Mouse (Mus musculus) right cerebral cortex, postnatal 10 days (tissue): ENCODE results near the gene Ddah1.

Experiments
- DNase-seq, 2 experiments: peaks; one replicate each; pipeline ENCODE4 v3.0.0; 2021; ENCODE audit warnings: low spot score in 2 of 2

The Ddah1 gene

DNA sequence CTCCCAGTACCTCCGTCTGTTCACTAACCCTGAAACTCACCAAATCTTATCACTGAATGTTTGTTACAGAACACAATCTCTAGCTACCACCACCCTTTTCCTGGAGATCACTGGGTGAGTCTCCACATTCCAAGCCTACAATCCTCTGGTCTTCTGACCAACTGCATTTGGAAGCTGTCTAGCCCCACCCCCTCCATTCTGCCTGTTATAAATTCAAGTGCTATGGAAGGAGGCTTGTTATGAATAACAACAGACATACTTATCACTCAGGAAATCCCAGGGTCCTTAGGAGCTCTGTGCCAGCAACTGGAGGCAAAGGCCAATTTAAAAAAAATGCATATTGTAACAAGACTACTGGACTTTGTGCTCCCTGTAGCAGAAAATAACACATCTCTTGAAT is 58.3 kb downstream of the Ddah1 start:
- DNase-seq, result no peak

DNA sequence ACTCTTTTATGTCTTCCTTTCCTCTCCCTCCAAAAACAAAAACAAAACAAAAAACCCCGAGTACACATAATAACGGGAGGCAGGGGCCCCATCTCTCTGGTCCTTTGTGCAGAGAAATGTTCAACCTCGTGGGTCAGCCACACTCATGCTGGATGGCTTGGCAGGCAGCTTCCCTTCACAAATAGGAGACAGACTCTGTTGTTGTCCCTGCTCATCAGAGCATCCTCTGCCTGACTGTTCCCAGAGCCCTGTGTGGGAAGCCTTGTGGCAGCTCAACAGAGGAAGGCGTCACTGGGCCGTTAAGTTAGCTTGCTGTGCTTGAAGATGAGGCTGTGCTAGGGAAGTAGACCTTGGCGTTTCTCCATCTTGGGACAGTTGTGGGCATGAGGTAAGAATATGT is 58.8 kb downstream of the Ddah1 start:
- no peak for DNase-seq

DNA sequence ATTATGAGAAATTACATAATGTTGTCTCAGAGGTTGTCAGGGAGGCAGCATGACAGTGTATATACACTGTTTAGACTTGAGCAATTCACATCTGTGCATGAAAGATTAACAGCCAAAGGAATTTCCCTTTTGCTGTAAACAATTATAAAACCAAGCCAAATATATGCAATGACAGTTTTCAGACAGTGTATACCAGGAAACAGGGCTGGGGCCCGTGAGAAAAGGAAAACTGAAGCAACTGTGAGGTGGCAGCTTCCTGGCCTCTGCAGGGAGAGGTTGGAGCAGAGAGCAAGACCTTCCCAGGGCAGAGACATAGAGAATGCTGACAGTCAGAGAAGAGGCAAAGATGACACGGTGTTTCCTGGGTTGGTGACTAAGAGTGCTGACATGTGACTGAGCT is 62.0 kb downstream of the Ddah1 start:
- no peak for DNase-seq

DNA sequence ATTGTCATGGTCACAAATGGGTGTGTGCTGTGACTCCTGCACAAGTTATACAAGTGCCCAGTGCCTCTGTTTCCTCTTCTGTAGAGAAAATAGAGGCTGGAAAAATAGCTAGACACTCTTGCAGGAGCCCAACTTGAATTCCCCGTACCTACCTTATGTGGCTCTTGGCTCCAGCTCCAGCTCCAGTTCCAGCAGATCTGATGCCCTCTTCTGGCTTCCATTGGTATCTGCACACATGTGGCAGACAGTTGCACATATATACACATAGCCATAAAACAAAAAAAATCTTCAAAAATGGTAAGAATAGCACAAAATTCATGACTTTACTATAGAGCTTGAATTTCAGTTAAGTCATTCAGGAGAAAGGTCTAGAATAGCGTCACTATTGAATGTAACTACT is 62.5 kb downstream of the Ddah1 start:
- no peak for DNase-seq

DNA sequence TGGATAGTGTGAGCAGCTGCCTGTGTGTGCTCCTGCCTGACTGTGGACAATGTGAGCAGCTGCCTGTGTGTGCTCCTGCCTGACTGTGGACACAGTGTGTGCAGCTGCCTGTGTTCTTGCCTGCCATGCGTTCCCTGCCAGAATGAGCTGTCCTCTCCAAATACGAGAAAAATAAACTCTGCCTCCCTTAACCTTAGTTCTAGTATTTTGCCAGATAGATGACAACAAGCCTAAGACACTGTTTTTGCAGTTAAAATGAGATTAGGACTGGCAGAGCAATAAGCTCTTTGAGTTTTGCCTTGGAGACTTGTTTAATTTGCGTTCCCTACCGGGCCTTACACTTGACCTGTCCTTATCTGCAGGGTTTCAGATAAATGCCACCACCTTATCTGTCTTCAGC is 63.7 kb downstream of the Ddah1 start:
- DNase-seq, result no peak

- no peak for DNase-seq
Measured at GRCm38 (mm10) chr3:145823661-145824060, 65.2 kb downstream of the Ddah1 start.

- DNase-seq, result no peak
Measured at GRCm38 (mm10) chr3:145825416-145826055, 67.1 kb downstream of the Ddah1 start.

- DNase-seq, result no peak
Measured at GRCm38 (mm10) chr3:145827191-145828045, 68.9 kb downstream of the Ddah1 start.

GRCm38 (mm10) chr3:145828906-145829305 is 70.4 kb downstream of the Ddah1 start:
- no peak for DNase-seq

DNA sequence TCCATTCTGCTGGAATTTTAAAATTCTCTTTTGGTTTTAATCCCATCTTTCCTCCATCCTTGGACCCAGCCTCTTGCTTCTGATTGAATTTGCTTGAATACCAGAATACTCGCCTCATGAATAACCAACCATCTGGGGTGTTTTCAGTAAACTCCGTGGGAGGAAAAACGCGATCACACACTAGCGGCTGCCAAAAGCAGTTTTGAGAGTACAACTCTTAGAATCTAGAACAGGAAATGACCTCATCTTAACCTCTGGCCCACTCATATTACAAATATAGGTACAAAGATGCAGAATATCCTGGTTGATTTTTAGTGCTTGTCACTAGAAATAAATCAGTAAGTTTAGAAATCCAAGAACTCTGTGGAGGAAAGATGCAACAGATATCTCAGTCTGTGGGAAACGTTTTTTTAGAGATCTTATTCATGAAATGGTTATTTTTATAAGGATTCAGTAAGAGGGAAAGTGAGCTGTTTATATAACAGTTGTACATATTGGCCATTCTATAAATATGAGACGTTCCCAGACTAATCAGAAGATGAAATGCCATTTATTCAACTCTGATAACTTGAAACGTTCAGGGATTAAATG is 75.6 kb downstream of the Ddah1 start:
- peak; percentile 76 to 88 for DNase-seq

GRCm38 (mm10) chr3:145838281-145838680 is 79.8 kb downstream of the Ddah1 start:
- DNase-seq, result no peak

DNA sequence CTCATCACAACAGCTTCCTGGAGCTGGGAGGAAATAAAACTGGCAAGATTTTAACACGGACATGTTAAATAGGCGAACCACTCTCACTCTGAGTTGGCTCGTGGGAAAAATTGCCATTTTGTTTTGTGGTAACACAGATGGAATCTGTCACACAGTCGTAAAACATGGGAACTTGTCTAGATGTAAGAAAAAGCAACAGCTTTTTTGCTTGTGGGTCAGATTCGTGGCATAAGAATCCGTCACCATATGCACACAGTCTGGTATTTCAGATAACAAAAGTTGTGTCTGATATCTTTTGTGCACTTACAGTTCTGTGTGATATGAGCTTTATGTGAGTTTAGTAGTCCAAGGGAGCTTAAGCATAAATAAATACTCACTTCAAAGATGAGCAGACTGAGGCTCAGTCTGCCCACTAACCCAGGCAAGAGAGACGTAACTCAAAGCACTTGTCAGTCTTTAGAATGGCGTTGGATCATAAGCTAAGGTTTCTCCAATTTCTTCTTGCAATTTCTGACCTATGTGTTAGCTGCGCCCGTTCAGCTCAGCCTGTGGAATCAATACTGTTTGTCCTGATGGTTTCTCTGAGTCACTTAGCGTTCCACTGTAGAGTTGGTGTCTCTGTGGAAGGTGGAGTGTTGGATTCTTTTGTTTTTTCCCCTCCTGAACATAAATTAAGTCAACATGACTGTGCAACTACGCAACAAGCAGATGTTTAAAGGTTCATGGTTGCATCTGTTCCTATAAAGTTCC is 83.7 kb downstream of the Ddah1 start:
- DNase-seq, result no peak

GRCm38 (mm10) chr3:145843836-145844235 is 85.4 kb downstream of the Ddah1 start:
- no peak for DNase-seq

DNA sequence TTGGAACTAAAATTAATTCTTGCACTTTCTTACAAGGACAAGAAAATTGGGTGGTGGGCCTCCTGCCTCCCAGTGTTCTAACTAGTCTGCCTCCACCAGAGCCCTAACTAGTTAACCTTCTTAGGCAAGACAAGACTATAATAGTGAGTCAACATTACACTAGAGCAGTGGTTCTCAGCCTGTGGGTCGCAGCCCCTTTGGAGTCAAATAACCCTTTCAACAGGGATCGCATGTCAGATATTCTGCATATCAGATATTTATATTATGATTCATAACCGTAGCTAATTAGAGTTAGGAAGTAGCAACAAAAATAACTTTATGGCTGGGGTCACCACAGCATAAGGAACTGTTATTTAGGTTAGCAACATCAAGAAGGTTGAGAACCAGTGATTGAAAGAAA is 86.4 kb downstream of the Ddah1 start:
- DNase-seq, result no peak

GRCm38 (mm10) chr3:145846255-145846654 is 87.8 kb downstream of the Ddah1 start:
- no peak for DNase-seq

DNA sequence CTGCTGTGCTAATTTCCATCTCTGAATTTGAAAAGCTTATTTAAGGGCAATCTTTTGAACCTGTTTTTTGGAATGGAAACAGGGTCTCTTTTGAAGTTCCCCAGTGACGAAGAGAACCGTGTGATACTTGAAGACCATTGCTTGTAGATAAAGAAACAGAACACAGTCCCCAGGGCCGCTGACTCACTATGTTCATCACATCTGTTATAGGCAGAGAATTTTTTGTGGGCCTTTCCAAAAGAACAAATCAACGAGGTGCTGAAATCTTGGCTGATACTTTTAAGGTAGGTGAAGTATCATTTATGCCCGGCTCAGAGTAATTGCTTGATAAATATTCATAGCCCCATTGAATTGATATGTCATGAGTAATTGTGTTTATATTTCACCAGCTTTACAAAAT is 93.6 kb downstream of the Ddah1 start:
- DNase-seq, result no peak

GRCm38 (mm10) chr3:145852800-145853199 is 94.3 kb downstream of the Ddah1 start:
- no peak for DNase-seq

DNA sequence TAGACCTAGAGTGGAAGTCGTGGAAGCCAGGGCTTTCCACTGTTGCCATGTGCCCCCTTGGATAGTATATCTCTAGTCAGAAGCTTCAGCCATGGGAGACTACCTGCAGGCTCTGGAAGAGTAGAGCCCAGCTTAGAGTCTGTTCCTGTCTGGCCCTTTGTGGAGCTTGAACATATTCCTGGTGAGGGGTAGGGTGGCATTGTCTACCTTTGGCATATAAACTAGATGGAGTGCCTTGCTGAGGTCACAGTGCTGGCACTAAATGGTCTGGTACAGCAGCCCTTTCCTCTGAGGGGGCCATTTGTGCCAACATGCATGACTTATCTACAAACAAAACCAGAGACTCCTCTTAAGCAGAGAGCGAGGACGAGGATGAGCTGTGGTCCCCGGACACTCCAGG is 95.2 kb downstream of the Ddah1 start:
- DNase-seq, result no peak

DNA sequence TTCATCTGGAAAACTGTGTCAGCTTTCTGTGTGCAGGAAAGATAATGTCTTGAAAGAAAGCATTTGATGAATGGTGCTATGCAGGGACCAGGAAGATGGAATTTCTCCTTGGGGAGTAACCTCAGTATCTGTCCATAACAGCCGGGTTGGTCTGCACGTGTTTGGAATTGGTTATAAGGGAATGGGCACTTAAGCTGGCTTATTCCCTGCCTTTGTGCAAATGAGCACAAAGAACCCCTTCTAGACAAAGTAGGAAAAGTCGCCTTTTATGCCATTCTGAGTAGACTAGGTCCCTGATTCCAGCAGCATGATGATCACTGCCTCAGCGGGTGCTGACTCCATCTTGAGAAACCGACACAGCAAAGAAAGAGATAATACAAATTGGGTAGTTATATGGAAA is 96.0 kb downstream of the Ddah1 start:
- no peak for DNase-seq

DNA sequence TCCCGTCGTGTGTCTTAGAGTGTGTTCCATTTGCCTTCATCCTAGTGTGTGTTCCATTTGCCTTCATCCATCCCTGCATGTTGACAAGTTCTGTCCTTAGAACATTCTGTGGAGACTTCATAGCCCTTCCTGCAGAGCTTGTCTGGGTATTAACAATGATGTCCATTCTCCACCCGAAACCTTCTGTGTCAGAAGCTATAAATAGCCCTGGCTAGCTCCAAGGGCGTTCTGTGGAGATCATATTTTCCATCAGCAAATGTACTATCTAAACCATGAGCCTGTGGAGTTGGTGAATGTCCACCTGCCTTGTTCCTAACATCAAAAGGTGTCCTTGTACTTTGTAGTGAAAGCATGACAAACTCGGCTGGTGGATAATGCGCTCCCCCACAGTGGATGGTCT is 96.8 kb downstream of the Ddah1 start:
- DNase-seq, result no peak

DNA sequence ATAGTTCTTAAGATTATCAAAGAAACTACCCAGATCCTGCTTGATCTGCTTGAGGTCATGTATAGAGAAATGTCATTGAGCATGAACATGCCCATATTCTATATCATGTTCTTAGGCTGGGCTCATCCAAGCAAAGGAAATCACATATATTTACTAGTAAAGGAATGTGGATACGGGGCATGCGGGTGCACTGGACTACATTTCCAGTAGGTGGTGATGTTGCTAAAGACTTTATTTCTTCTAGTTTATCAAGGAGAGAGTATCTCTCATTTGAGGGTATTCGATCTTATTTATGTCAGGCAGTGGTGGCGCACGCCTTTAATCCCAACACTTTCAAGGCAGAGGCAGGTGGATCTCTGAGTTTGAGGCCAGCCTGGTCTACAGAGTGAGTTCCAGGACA is 99.9 kb downstream of the Ddah1 start:
- no peak for DNase-seq

DNA sequence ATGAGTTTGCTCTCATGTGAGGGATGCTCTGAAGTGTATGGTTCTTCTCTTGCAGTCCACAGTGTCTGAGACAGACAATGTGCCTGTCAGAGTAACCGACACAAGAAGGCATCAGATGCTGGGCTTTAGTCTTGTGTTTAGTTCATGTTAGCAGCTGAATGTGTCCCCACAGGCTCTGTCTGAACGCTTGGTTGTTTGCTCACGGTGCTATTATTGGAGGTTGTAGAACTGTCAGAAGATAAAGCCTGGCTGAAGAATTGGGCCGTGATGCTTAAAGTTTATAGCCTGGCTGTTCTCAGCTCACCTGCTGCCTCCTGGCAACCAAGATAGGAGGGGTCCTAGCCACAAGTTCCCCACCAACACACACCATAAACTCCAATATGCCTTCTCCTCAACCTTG is 104.0 kb downstream of the Ddah1 start:
- DNase-seq, result no peak
